Mouse (Mus musculus) midbrain, embryonic 11.5 days (tissue): ENCODE data around the gene Matn4. TPM values are rescaled to one million over a fixed set of nuclear protein-coding genes. Genes with fewer than 3 reads are reported as not detected.

Experiments used
- ATAC-seq: fragments of 200-750 bp; cut with Nextera tagmentation; 2 replicates; pipeline ENCODE4 v1.8.0; 2017; ENCODE audit warnings: moderate TSS enrichment, moderate library complexity; ENCODE audit not compliant: low FRiP score
- DNase-seq: peaks from one replicate; pipeline ENCODE4 v3.0.0; 2015; ENCODE audit warnings: low spot score; ENCODE audit errors: missing footprints
- H3K27ac ChIP-seq: fragments of 300-500 bp; sonication (generic); 2 replicates; pipeline ENCODE4 v1.5.1; 2014; ENCODE audit warnings: low read depth, low read length
- H3K27me3 ChIP-seq: fragments of 300-500 bp; sonication (generic); 2 replicates; pipeline ENCODE4 v1.6.1; 2014; ENCODE audit warnings: mild to moderate bottlenecking, low read length, moderate library complexity, mixed read lengths; ENCODE audit not compliant: control insufficient read depth, insufficient read depth
- H3K36me3 ChIP-seq: fragments of 300-500 bp; sonication (generic); 2 replicates; pipeline ENCODE4 v1.6.1; 2014; ENCODE audit warnings: mild to moderate bottlenecking, low read length, moderate library complexity, mixed read lengths; ENCODE audit not compliant: control insufficient read depth, insufficient read depth
- H3K4me1 ChIP-seq: fragments of 300-500 bp; sonication (generic); 2 replicates; pipeline ENCODE4 v1.6.1; 2014; ENCODE audit warnings: low read length; ENCODE audit not compliant: control insufficient read depth, insufficient read depth
- H3K4me2 ChIP-seq: fragments of 300-500 bp; sonication (generic); 2 replicates; pipeline ENCODE4 v1.6.1; 2014; ENCODE audit warnings: mild to moderate bottlenecking, moderate library complexity
- H3K4me3 ChIP-seq: fragments of 300-500 bp; sonication (generic); 2 replicates; pipeline ENCODE4 v1.5.1; 2014; ENCODE audit warnings: low read depth, low read length
- H3K9ac ChIP-seq: fragments of 300-500 bp; sonication (generic); 2 replicates; pipeline ENCODE4 v1.6.1; 2014; ENCODE audit warnings: low read length
- H3K9me3 ChIP-seq: fragments of 300-500 bp; sonication (generic); 2 replicates; pipeline ENCODE4 v1.6.1; 2016; ENCODE audit warnings: low read length; ENCODE audit not compliant: control insufficient read depth
- WGBS: fragments of 180-500 bp; shearing (Covaris S2); extraction: QIAGEN DNeasy Blood & Tissue Kit; methylation state at CpG from one replicate; pipeline ENCODE4 v1.1.7; 2014; 5-methylcytosine and 5-hydroxymethylcytosine counted together
- polyA plus RNA-seq: library from polyadenylated mRNA; unstranded; fragments of >200 nt; fragmentation: Nextera tagmentation; extraction: Ambion mirVana; gene quantifications from 2 replicates; pipeline ENCODE4 v1.2.1, GENCODE M21; 2014

The Matn4 gene
- polyA plus RNA-seq, 1 experiment from 2014 or later, result 0.10 TPM

DNA sequence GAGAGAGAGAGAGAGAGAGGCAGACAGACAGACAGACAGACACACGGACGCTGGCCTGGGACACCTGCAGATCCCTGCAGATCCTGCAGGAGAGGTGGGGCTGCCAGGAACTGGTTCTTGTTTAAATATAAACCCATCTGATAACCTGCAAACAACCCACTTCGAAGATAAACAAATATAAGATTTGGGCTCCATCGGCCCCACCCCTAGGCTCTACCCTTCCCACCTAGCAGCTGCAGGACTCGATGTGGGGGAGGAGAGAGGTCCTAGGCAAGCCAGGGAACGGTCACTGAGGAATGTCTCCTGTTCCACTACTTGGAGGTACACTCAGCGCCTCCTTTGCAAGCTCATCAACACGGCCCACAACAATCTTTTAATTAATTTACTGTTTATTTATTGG is 33.3 kb upstream of the Matn4 start:
- Histone ChIP-seq H3K27ac (no peak overlapping the region), H3K4me2 (no peak overlapping the region), H3K4me1 (peaks cover 11% of the 10 kb centered on the region), H3K4me3 (no peak overlapping the region), H3K9me3 (no peaks in the 10 kb centered on the region), H3K27me3 (peaks cover 6% of the 10 kb centered on the region), H3K36me3 (no peaks in the 10 kb centered on the region), H3K9ac (no peak overlapping the region)
- 71% methylated on average over 8 of the region's 8 CpGs for WGBS
- no peak for DNase-seq
- ATAC-seq, result no peak

- Histone ChIP-seq H3K4me1 (peaks cover 11% of the 10 kb centered on the region), H3K27ac (no peak overlapping the region), H3K27me3 (peaks cover 6% of the 10 kb centered on the region), H3K9me3 (no peaks in the 10 kb centered on the region), H3K9ac (no peak overlapping the region), H3K36me3 (no peaks in the 10 kb centered on the region), H3K4me3 (no peak overlapping the region), H3K4me2 (no peak overlapping the region)
- DNase-seq (peak; percentile 69), ATAC-seq (no peak)
- WGBS, result 79% methylated on average over 6 of the region's 6 CpGs
Observed at GRCm38 (mm10) chr2:164437710-164438109, 32.8 kb upstream of the Matn4 start.

DNA sequence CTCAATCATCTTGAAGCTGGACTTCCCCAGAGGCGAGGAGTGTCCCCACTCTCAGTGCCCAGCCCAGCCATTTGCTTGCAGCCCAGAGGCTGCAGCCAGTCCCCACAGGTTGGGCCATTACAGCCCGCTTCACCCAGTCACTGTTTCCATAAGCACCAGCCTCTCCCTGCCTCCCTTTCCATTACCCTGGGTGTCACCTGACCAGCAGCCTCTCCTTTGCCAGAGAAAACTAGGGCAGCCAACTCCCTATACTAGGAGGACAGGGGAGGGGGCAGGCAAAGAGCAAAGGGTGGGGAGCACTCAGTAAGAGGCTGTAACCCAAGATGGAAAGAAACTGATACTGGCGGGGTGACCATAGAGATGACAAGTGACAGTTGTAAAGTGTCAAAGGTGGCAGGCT is 32.0 kb upstream of the Matn4 start:
- H3K9me3 ChIP-seq, result no peaks in the 10 kb centered on the region
- H3K27me3 ChIP-seq, result peaks cover 6% of the 10 kb centered on the region
- H3K27ac ChIP-seq, result no peak overlapping the region
- H3K9ac ChIP-seq, result 0 out of 2 replicates have a peak overlapping the region, but pooled peaks have one; percentile 4
- H3K36me3 ChIP-seq, result no peaks in the 10 kb centered on the region
- H3K4me3 ChIP-seq, result no peak overlapping the region
- 55% methylated on average over 3 of the region's 3 CpGs for WGBS
- peaks cover 10% of the 10 kb centered on the region for H3K4me1 ChIP-seq
- no peak for DNase-seq
- H3K4me2 ChIP-seq, result no peak overlapping the region
- no peak for ATAC-seq

DNA sequence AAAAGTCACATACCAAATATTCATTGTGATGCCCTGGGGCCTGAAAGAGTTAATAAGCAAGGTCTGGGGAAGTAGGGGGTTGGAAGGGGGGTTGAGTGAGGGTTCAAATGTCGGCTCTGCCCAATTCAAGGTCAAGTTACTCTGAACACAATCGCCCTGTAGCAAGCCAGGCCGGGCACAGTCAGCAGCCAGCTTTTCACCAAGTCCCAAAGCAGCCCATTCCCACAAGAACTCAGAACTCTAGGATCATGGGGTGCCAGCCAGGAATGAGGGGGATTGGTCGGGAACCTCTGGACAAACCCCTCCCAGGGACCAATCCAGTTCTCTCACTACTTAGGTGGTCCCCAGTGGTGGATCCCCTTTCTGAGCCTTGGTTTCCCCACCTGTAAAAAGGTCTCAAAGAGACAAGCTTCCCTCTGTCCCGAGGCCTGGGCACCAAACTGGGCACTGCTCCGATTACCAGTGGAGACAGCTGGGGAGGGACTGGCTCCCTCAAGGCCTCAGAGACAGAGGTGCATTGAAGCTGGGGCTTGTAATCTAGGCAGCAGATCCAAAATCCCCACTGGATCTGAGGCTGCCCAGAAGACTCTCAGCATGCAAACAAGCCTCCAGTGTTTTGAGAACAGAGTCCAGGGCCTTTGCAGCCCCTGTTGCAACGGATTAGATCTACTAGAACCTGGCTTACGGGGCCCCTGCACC is 31.4 kb upstream of the Matn4 start:
- no peak overlapping the region for H3K27ac ChIP-seq
- H3K4me1 ChIP-seq, result peaks cover 6% of the 10 kb centered on the region
- H3K9ac ChIP-seq, result 0 out of 2 replicates have a peak overlapping the region, but pooled peaks have one; percentile 4

GRCm38 (mm10) chr2:164435216-164436090 is 30.5 kb upstream of the Matn4 start:
- DNase-seq, result no peak
- no peak for ATAC-seq
- Histone ChIP-seq H3K9ac (no peak overlapping the region), H3K36me3 (no peaks in the 10 kb centered on the region), H3K4me2 (no peak overlapping the region), H3K27ac (no peak overlapping the region), H3K9me3 (no peaks in the 10 kb centered on the region), H3K4me3 (no peak overlapping the region), H3K4me1 (peaks cover 4% of the 10 kb centered on the region; the same call in 1 of the 2 replicates), H3K27me3 (no peaks in the 10 kb centered on the region)
- 64% methylated on average over 5 of the region's 5 CpGs for WGBS

More for the DNA sequence above, 31.4 kb upstream of the Matn4 start:
- Histone ChIP-seq H3K36me3 (no peaks in the 10 kb centered on the region), H3K4me2 (no peak overlapping the region), H3K4me3 (no peak overlapping the region), H3K9me3 (no peaks in the 10 kb centered on the region), H3K27me3 (peaks cover 4% of the 10 kb centered on the region)
- ATAC-seq (no peak), DNase-seq (peak; percentile 72)
- WGBS, result 19% methylated on average over 8 of the region's 8 CpGs

GRCm38 (mm10) chr2:164434681-164435080 is 29.7 kb upstream of the Matn4 start:
- peaks cover 4% of the 10 kb centered on the region; the same call in 1 of the 2 replicates for H3K4me1 ChIP-seq

GRCm38 (mm10) chr2:164433278-164433895 is 28.4 kb upstream of the Matn4 start:
- Histone ChIP-seq H3K4me2 (no peak overlapping the region), H3K27me3 (no peaks in the 10 kb centered on the region), H3K9me3 (no peaks in the 10 kb centered on the region), H3K4me1 (peaks cover 4% of the 10 kb centered on the region; the same call in 1 of the 2 replicates), H3K36me3 (no peaks in the 10 kb centered on the region), H3K9ac (no peak overlapping the region), H3K27ac (no peak overlapping the region), H3K4me3 (no peak overlapping the region)
- ATAC-seq (no peak), DNase-seq (peak; percentile 51)
- WGBS, result 82% methylated on average over 9 of the region's 9 CpGs

More at GRCm38 (mm10) chr2:164434681-164435080, 29.7 kb upstream of the Matn4 start:
- ATAC-seq (no peak), DNase-seq (no peak)
- Histone ChIP-seq H3K9ac (no peak overlapping the region), H3K4me3 (no peak overlapping the region), H3K27me3 (no peaks in the 10 kb centered on the region), H3K9me3 (no peaks in the 10 kb centered on the region), H3K36me3 (no peaks in the 10 kb centered on the region), H3K4me2 (no peak overlapping the region), H3K27ac (no peak overlapping the region)
- 89% methylated on average over 3 of the region's 3 CpGs for WGBS

- ATAC-seq (no peak), DNase-seq (peak; percentile 82)
- H3K4me3 ChIP-seq, result no peak overlapping the region
- no peak overlapping the region for H3K4me2 ChIP-seq
- 37% methylated on average over 22 of the region's 22 CpGs for WGBS
- H3K27ac ChIP-seq, result no peak overlapping the region
- peaks cover 4% of the 10 kb centered on the region; the same call in 1 of the 2 replicates for H3K4me1 ChIP-seq
- no peak overlapping the region for H3K9ac ChIP-seq
- no peaks in the 10 kb centered on the region for H3K9me3 ChIP-seq
- H3K36me3 ChIP-seq, result no peaks in the 10 kb centered on the region
- H3K27me3 ChIP-seq, result no peaks in the 10 kb centered on the region
Observed at GRCm38 (mm10) chr2:164432541-164433191, 27.7 kb upstream of the Matn4 start.
